Mouse (Mus musculus): Measurements from ENCODE around the gene Eef2k.

DNA sequence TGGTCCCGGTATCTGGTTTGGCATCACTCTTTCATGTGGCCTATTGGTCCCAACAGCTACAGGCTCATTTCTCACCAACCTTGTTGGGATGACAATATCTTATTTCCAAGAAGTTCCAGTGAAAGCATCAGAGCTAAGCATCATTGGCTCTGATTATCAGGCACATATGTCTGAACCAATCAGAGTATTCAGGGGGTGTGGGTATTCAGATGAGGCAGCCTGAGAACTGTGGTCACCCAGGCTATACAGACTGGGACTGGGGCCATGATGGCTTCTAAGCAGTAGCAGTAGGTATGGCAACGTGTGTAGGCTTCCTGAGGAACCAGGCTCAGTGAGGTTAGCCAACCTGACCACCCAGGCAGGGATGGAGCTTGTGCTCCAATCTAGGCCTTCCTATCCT lies 38.8 kb downstream of the Eef2k start:
- TF ChIP-seq CTCF (IDR thresholded peaks at IDR 0.05; ENCODE audit: low read depth), result no peak
- no peak for TF ChIP-seq EP300 (IDR thresholded peaks at IDR 0.05; ENCODE audit: low read depth)
